Mouse (Mus musculus): ENCODE data around the gene Rhob.
"Not testable (repeated sequence)": the region's sequence is repeated elsewhere in the genome, so short reads cannot be mapped to it uniquely, and the experiment has no call there.

The Rhob gene

GRCm38 (mm10) chr12:8472591-8473358, 27.0 kb downstream of the Rhob start:
- no peak for DNase-seq (ENCODE audit: low spot score)

DNA sequence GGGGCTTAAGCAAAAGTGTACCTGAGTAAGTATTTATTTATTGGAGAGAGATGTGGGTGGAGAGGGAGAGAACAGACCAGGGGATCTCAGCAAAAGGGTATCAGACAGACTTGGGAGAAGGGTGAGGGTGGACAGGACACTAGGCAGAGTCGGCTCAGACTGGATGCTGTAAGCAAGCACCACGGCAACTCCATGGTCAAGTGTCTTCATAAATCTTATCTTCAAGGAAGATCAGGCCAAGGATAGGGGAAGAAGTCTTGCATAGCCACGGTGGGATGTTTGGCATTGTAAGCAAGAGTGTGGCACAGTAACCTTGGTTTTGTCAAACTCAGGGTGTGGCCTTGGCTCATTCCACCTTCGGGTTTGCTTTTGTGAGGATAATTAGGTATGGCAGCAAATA, 27.8 kb downstream of the Rhob start:
- DNase-seq (ENCODE audit: low spot score): no peak

DNA sequence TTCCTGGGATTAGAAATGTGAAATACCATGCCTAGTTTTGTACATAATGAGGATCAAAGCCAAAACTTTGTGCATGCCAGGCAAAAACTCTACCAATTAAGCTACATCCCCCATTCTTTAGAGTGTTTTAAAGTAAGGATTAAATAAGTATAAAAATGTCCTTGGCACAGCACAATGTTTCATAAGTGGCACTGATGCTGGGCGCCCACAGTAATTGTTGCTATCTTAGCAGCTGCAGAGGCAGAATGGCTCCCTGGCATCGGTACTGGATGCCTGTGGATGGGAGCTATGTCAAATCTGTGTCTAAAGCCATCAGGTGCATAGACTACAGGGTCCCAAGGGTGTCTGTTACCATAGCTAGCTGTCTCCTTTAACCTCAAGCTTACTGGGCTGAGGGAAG, 28.8 kb downstream of the Rhob start:
- no peak for DNase-seq (ENCODE audit: low spot score)

GRCm38 (mm10) chr12:8469742-8470494, 29.9 kb downstream of the Rhob start:
- no peak for DNase-seq (ENCODE audit: low spot score)

DNA sequence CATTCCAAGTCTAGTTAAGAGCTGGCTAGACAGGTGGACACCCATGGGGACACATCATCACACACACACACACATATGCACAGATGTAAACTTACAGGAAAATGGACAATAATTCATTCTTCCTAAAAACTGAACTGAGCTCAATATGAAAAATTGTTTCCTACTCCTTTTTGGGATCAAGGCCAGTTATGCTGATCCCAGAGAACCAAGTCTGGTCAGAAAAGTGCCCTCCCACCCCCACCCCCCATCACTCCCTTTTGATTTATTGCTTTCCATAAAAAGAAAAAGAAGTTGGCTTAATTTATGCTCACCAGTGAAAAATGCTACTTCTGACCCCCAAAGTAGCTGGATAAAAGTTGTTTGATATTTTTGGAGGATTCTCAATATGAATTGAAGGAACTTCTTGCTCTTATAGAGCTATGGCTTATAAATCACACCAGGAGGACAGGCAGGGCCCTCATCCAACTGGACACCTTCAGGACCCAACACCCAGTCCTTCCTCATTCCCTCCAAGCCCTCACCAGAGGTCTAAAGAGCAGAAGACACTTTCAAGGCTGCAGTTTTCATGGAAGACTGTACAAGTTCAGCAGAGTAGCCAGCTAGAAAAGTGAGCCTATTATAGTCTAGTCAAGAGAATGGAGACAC, 31.5 kb downstream of the Rhob start:
- DNase-seq (ENCODE audit: low spot score): no peak

- DNase-seq (ENCODE audit: low spot score): no peak
These were observed 32.5 kb downstream of the Rhob start for GRCm38 (mm10) chr12:8467029-8467924.

DNA sequence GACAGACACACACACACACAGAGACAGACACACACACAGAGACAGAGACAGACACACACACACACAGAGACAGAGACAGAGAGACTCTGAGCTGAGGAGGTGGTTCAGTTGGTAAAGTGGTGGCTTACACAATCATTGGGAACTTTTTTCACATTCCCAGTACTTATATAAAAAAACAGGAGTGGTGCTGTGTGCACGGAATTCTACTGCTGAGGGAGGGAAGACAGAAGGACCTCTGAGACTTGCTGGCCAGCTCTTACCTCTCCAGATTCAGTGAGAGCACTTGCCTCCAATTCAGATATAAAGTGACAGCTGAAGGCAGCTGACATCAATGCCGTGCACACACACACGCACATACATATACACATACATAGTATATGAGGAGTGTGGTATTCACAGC, 34.1 kb downstream of the Rhob start:
- no peak for DNase-seq (ENCODE audit: low spot score)

- no peak for DNase-seq (ENCODE audit: low spot score)
These were observed 34.8 kb downstream of the Rhob start for GRCm38 (mm10) chr12:8464961-8465360.

GRCm38 (mm10) chr12:8463599-8464160, 36.1 kb downstream of the Rhob start:
- no peak for DNase-seq (ENCODE audit: low spot score)

DNA sequence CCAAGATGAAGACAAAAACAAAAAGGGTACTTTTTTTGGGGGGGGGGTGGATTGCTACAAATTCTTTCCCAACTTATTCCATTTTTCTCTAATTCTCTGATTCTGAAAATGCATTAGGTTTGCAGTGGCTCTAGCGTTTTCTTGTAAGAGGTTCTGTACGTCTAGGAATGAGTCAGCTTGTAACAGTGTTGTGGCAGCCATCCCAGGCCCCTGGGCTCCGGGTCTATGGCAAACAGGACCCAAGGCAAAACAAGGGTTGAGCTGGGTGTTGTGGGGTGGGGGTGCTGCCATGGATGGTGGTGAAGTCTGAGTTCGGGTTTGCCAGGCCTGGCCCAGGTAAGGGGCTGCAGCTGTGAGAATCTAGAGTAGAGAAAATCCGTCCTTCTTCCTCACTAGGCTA, 37.3 kb downstream of the Rhob start:
- no peak for DNase-seq (ENCODE audit: low spot score)

- DNase-seq (ENCODE audit: low spot score): not testable (repeated sequence)
These were observed 38.2 kb downstream of the Rhob start for GRCm38 (mm10) chr12:8461575-8461974.

- DNase-seq (ENCODE audit: low spot score): no peak
These were observed 41.4 kb downstream of the Rhob start for GRCm38 (mm10) chr12:8458400-8458799.

DNA sequence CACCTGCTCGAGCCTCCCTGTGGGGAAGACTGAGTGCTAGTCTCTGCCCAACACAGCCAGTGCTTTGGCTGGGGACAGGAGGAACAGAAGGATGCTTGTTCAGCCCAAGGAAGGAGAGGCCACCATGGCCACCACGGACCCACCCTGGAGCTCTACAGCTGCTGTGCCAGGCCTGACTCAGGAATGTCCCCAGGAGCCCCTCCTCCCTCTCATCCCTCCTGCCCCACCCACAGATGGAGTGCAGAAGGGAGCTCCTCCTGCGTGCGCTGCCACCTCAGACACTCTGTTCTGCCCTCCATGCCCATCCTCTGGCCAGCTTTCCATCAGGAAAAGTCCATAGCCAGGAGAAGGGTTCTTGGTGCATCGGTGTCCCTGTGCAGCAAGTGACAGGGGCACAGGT, 42.8 kb downstream of the Rhob start:
- no peak for DNase-seq (ENCODE audit: low spot score)

DNA sequence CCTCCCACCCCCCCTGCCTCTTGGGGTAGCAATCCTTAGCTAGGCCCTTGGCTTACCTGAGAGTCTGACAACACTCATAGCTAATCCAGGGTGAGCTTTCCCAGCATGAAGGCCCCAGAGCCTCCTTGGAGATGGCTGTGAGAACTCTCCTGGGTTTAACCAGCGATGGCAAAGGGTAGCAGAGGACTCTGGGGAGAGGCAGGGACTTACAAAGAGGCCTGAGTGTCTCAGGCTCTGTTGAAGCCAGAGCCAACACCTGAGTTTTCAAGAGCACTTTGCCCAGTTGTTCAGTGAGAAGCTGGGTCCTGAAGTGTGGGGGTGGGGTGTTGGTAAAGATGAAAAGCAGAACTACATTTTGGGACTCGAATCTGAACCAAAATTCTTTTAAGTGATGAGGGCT, 44.8 kb downstream of the Rhob start:
- no peak for DNase-seq (ENCODE audit: low spot score)

DNA sequence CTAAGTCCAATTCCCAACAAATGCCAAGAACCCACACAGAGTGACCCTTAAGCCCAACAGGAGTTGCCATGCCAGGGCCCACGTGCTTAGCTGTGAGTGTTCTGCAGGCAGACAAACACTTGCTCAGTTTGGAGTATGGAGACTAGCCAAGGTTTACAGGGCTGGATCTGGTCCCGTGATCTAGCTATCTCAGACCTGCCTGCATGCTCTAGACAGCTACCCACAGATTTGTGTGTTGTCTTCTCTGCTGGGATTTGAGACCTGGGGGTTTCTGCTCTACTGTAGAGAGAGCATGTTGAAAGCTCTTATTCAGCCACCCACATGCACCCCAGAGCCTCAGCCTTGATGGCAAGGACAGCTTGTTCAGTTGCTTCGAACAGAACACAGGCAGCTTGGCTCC, 45.3 kb downstream of the Rhob start:
- no peak for DNase-seq (ENCODE audit: low spot score)

- DNase-seq (ENCODE audit: low spot score): peak; percentile 60
These were observed 46.8 kb downstream of the Rhob start for GRCm38 (mm10) chr12:8452766-8453621.

- DNase-seq (ENCODE audit: low spot score): no peak
These were observed 48.0 kb downstream of the Rhob start for GRCm38 (mm10) chr12:8451571-8452485.

DNA sequence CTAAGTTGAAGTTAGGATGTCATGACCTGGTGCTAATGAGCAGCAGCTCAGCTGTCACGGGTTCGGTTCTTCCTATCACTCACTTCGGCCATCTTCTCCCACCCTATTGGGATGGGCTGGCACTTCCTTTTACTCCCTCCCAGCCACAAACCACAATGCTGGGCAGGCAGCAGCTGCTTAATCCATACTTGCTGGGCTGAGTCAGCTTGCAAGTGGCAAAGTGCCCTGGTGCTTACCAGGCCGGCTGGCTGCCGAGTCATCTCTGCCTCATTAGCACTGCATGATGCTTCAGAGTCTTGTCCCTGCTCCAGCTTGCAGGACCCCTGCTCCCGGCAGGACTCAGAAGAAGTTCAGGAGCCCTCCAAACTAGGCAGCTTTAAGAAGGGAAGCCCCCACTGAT, 49.2 kb downstream of the Rhob start:
- DNase-seq (ENCODE audit: low spot score): no peak

DNA sequence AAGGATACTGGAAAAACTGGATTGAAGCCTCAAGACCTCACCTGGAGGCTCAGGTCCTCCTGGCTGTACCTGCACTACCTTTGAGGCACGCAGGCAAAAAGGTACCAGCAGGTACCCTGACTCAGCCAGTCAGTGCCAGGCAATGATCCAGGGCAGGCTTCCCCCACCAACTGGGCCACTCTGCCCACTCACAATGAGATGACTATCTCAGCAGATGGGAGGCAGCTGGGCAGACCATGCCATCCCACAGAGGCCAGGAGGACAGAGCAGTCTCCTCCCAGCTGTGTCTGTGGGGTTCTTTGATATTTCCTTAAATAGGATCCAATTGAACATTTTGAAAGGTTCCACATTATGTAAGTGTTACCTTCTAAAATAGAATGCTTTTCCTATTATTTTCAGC, 49.8 kb downstream of the Rhob start:
- no peak for DNase-seq (ENCODE audit: low spot score)

Data from testis, postnatal 10 days (tissue).